Mouse (Mus musculus): ENCODE data around the gene Slc52a3.

Slc52a3 gene

GRCm38 (mm10) chr2:151982476-151982875 is 13.8 kb upstream of the Slc52a3 start:
- TF ChIP-seq GATA4 (IDR thresholded peaks at IDR 0.05; ENCODE audit: insufficient replicate concordance, low read length): no peak

DNA sequence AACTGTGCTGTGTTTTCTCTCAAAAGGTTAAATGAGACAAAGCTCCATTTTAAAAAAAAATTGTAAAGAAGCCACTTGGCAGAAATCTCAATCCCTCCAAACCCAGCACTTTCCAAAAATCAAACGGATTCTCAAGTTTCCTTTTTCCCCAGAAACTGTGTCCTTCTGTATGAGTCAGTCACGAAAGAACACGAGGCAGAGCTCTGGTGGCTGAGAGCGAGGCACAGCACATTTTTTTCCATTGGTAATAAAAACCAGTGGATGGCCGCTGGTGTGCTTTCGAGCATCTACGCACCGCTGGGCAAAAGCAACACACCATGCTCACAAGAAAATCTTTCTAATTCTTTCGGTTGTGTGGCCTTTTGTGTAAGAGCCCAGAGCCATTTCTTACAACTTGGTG is 12.3 kb upstream of the Slc52a3 start:
- no peak for TF ChIP-seq GATA4 (IDR thresholded peaks at IDR 0.05; ENCODE audit: insufficient replicate concordance, low read length)

DNA sequence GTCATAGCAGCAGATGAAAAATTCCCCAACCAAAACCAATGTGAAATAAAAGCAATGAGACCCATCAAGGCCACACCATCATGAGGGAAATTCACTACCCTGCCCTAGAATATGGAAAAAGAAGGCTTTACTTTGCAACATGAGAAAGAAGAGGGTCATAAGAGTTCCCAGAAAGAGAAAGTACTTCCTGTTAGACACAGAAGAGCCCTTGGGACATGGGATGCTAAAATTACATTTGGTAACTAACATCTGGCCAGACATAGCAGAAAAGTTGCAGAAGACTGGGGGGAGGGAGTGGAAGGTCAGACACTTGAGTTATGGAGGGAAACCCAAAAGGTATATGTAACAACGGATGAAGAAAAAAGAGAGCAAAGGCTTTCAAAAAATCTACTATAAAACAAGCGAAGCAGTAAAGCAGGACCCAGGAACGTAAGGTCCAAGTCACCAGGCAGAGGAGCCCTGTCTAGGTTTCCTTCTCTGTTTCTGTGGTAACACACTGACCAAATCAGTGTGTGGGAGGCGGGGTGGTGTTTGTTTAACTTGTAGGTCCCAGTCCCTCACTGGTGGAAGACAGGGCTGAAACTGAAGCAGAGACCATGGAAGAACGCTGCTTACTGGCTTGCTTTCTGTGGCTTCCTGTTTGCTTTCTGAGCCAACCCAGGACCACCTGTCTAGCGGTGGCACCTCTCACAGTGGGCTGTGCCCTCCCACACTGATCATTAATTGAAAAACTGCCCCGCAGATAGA is 10.7 kb upstream of the Slc52a3 start:
- TF ChIP-seq GATA4 (IDR thresholded peaks at IDR 0.05; ENCODE audit: insufficient replicate concordance, low read length): no peak

- TF ChIP-seq GATA4 (IDR thresholded peaks at IDR 0.05; ENCODE audit: insufficient replicate concordance, low read length): no peak
Measured at GRCm38 (mm10) chr2:151986958-151987357, 9.4 kb upstream of the Slc52a3 start.

DNA sequence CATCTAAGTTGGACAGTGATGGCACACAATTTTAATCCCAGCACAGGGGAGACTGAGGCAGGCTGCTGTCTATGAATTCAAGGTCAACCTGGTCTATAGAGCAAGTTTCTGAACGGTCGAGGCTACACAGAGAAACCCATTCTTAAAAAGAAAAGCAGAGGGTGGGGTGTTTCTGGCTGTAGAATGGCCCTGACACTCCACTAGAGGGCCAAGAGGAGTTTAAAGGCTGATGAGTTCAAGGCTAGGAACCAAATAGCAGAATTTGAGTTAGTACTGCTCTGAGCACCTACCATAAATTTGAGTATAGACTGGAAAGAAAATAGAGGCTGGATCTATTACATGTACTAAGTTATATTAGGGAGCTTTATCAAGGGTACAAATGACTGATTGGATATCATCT is 7.3 kb upstream of the Slc52a3 start:
- TF ChIP-seq GATA4 (IDR thresholded peaks at IDR 0.05; ENCODE audit: insufficient replicate concordance, low read length): no peak

GRCm38 (mm10) chr2:151990985-151991394 is 5.3 kb upstream of the Slc52a3 start:
- TF ChIP-seq GATA4 (IDR thresholded peaks at IDR 0.05; ENCODE audit: insufficient replicate concordance, low read length): no peak

DNA sequence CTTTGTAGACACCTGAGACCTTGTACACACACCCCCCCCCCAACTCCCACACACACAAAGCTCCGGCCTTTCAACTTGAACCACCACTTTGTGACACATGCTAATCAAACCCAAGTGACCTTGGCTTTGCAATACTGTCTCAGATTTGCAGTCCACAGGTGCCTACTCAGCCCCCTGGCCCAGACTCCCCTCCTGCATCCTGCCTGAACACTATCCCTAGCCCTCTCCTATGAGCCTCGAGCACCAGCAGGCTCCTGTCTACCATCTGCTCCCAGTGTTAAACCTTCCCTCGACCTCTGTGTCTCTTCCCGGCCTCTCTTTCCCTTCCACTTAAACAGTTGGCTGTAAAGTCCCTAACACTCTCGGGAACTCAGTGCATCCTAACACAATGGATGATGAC is 4.9 kb upstream of the Slc52a3 start:
- TF ChIP-seq GATA4 (IDR thresholded peaks at IDR 0.05; ENCODE audit: insufficient replicate concordance, low read length): no peak

DNA sequence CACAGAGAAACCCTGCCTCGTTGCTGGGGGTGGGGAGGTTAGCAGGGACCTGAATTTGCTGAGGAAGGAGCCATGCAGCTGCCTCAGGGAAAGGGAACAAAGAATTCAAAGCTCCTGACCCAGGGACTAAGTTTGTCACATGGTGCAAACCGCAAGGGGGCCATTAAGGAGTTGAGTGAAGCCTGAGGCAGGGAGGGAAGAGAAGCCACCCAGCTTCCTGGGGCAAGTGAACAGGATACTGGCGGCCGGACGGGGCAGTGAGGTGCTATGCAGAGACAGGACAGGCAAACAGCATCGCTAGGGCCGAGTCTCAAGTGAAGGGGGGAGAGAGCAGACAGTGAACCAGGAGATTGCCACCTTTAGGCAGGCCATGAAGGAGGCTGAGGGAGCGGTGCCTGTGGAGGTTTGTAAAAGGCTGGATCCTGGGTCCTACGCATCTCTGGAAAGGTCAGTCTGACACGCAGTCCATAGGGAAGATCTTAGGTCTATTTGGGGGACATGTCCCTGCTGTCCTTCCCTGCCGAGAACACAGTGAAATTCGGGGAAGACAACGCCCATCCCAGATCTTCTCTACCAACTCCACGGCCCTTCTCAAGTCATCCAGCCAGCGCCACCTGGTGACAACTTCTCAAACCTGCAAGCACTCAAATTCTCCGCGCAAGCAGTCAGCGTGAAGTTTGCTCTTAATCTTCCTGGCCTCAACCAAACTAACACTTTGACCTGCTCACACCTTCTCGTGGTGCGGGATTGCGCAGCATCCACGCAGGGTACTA is 1.8 kb upstream of the Slc52a3 start:
- no peak for TF ChIP-seq GATA4 (IDR thresholded peaks at IDR 0.05; ENCODE audit: insufficient replicate concordance, low read length)

GRCm38 (mm10) chr2:151997776-151998504 is 1.6 kb downstream of the Slc52a3 start:
- no peak for TF ChIP-seq GATA4 (IDR thresholded peaks at IDR 0.05; ENCODE audit: insufficient replicate concordance, low read length)

- no peak for TF ChIP-seq GATA4 (IDR thresholded peaks at IDR 0.05; ENCODE audit: insufficient replicate concordance, low read length)
Measured at GRCm38 (mm10) chr2:151998505-151998899, 2.2 kb downstream of the Slc52a3 start.

DNA sequence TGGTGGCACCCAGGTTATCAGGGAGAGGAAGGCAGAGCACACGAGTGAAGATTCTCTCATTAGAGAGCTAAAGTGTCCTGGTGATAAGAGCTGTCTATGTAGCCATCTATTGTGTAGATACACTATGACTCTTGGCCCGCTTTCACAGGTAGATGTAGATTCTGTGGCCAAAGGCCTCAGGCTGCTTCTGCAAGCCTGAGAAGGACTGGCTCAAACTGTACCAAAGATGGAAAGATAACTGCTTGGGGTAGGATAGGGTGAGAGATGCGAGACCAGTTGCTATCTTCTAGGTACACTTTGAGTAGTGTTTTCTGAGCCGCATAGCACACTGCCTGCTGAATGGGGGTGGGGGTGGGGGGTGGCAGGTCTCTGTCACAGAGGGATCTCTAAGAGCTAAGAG is 2.6 kb downstream of the Slc52a3 start:
- no peak for TF ChIP-seq GATA4 (IDR thresholded peaks at IDR 0.05; ENCODE audit: insufficient replicate concordance, low read length)

GRCm38 (mm10) chr2:151999669-152000290 is 3.5 kb downstream of the Slc52a3 start:
- no peak for TF ChIP-seq GATA4 (IDR thresholded peaks at IDR 0.05; ENCODE audit: insufficient replicate concordance, low read length)

DNA sequence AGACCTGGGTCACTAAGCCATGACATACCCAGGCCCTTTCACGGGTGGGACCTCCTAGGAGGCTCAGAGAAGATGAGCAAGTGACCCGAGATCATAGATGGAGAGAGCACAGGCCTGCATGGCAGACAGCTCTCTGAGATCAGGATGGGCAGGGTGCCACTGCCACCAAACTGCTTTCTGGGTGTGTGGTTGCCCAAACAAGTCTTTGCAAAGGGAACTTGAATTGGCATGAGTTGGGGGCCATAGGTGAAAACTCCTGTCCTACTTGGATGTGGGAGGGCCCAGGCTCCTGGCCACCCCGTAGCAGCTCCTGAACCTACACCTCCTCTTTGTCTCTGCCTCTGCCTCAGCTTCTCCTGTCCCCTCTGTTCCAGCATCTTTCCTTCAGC is 4.0 kb downstream of the Slc52a3 start:
- no peak for TF ChIP-seq GATA4 (IDR thresholded peaks at IDR 0.05; ENCODE audit: insufficient replicate concordance, low read length)

DNA sequence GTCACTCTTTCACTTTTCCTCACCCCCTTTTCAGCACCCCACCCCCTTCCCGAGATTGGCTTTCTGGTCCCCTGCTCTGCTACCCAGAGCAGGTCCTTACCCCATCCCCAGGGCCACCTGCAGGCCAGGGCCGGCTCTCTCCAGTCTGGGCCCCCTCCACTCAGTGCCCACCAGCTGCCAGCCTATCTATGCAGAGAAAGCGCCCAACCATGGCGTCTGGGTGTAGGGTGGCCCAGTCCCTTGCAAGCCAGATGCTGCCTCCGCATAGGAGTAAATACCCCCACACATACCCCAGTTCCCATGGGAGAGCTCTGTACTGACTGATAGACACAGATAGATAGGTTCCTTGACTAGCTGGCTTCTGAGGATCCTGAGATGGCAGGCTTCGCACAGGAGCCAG is 4.4 kb downstream of the Slc52a3 start:
- no peak for TF ChIP-seq GATA4 (IDR thresholded peaks at IDR 0.05; ENCODE audit: insufficient replicate concordance, low read length)

GRCm38 (mm10) chr2:152002529-152002928 is 6.2 kb downstream of the Slc52a3 start:
- TF ChIP-seq GATA4 (IDR thresholded peaks at IDR 0.05; ENCODE audit: insufficient replicate concordance, low read length): no peak

Measured in liver, adult (tissue).